Mouse (Mus musculus) stomach, embryonic 16.5 days (tissue): ENCODE results near the gene Tas2r114. TPM values are rescaled to one million over a fixed set of nuclear protein-coding genes. Genes with fewer than 3 reads are reported as not detected.

Source experiments
- ATAC-seq: fragments of 200-750 bp; cut with Nextera tagmentation; 2 replicates; pipeline ENCODE4 v1.8.0; 2017; ENCODE audit warnings: moderate number of reproducible peaks, moderate TSS enrichment; ENCODE audit not compliant: insufficient read depth, low FRiP score
- H3K27ac ChIP-seq: fragments of 300-500 bp; sonication (generic); 2 replicates; pipeline ENCODE4 v1.5.1; 2014; ENCODE audit warnings: low read length
- H3K27me3 ChIP-seq: fragments of 300-500 bp; sonication (generic); 2 replicates; pipeline ENCODE4 v1.6.1; 2014; ENCODE audit warnings: low read length, control low read depth, mixed read lengths; ENCODE audit not compliant: control insufficient read depth, insufficient read depth
- H3K36me3 ChIP-seq: fragments of 300-500 bp; sonication (generic); 2 replicates; pipeline ENCODE4 v1.6.1; 2014; ENCODE audit warnings: low read length; ENCODE audit not compliant: control insufficient read depth, insufficient read depth
- H3K4me1 ChIP-seq: fragments of 300-500 bp; sonication (generic); 2 replicates; pipeline ENCODE4 v1.6.1; 2014; ENCODE audit warnings: low read length, control low read depth, mixed read lengths; ENCODE audit not compliant: control insufficient read depth, insufficient read depth
- H3K4me2 ChIP-seq: fragments of 300-500 bp; sonication (generic); 2 replicates; pipeline ENCODE4 v1.6.1; 2014; ENCODE audit warnings: low read depth, low read length, mixed read lengths
- H3K4me3 ChIP-seq: fragments of 300-500 bp; sonication (generic); replicated peaks from 2 replicates; pipeline ENCODE4 v1.5.1; 2014; ENCODE audit warnings: mild to moderate bottlenecking, low read length
- H3K9ac ChIP-seq: fragments of 300-500 bp; sonication (generic); 2 replicates; pipeline ENCODE4 v1.6.1; 2014; ENCODE audit warnings: low read length
- H3K9me3 ChIP-seq: fragments of 300-500 bp; sonication (generic); replicated peaks from 2 replicates; pipeline ENCODE4 v1.6.1; 2016; ENCODE audit warnings: low read length, control low read depth; ENCODE audit not compliant: control insufficient read depth
- WGBS: fragments of 180-500 bp; shearing (Covaris S2); extraction: QIAGEN DNeasy Blood & Tissue Kit; methylation state at CpG from one replicate; pipeline ENCODE4 v1.1.7; 2014; 5-methylcytosine and 5-hydroxymethylcytosine counted together
- polyA plus RNA-seq: library from polyadenylated mRNA; unstranded; fragments of >200 nt; fragmentation: Nextera tagmentation; extraction: Ambion mirVana; gene quantifications from 2 replicates; pipeline ENCODE4 v1.2.1, GENCODE M21; 2015

Gene Tas2r114
- polyA plus RNA-seq, result not detected in 2 replicates

- Histone ChIP-seq H3K4me1 (no peaks in the 10 kb centered on the region), H3K9ac (no peak within 1 kb of the TSS), H3K4me3 (no peak within 1 kb of the TSS), H3K36me3 (no peaks in the 10 kb centered on the region), H3K27me3 (no peaks in the 10 kb centered on the region), H3K9me3 (no peaks in the 10 kb centered on the region), H3K27ac (no peak within 1 kb of the TSS), H3K4me2 (no peak within 1 kb of the TSS)
- no peak for ATAC-seq
Observed at GRCm38 (mm10) chr6:131689963-131690362, at the start of gene Tas2r114. TSS of gene Tas2r114 (minus strand) at chr6:131690063.

DNA sequence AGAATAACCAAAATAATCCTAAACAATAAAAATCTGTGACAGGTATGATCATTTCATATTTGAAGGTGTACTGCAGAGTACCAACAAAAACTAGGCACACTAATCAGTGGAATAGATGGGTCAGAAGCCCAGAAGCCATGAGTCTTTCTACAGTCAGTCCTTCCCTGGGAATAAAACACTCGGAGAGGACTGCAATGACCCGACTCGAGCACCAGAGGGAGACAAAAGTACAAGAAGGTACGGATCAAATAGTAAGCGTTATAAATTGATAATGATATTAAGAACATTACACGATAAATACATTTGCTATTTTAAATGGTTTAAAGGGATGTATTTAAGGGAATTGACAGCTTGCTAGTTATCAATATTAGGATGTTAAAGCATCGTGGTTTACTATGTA, 22.9 kb upstream of the Tas2r114 start:
- Histone ChIP-seq H3K4me2 (no peak overlapping the region), H3K4me3 (no peak overlapping the region), H3K9me3 (no peaks in the 10 kb centered on the region), H3K4me1 (no peaks in the 10 kb centered on the region), H3K36me3 (no peaks in the 10 kb centered on the region), H3K27me3 (no peaks in the 10 kb centered on the region), H3K9ac (no peak overlapping the region), H3K27ac (no peak overlapping the region)
- WGBS, result 40% methylated on average over 7 of the region's 7 CpGs
- ATAC-seq, result no peak

DNA sequence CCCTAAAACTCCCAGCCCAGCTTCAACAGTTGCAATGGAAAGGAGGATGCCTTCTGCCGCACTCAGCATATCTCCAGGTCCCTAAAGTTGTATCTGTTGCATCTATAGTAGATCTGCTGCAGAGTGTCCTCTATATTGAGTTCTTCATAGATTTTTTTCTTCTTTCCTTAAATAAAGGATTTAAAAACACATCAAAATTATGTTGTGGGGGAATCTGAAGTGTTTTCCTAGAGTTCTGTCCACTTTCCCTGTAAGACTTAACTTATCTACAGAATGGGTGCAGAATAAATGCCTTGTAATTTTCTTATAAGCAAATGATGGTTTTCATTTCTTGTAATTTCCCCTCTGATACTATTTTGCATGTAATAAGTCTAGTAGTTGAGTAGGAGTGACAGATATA, 2.5 kb downstream of the Tas2r114 start, which contains the start of gene Tas2r105:
Gene Tas2r105 (minus strand): TSS at position 101 of the 400 bp plus-strand sequence.
- H3K9me3 ChIP-seq, result no peaks in the 10 kb centered on the region
- no peaks in the 10 kb centered on the region for H3K27me3 ChIP-seq
- H3K4me3 ChIP-seq, result no peak within 1 kb of the TSS
- H3K36me3 ChIP-seq, result no peaks in the 10 kb centered on the region
- no peak within 1 kb of the TSS for H3K4me2 ChIP-seq
- H3K9ac ChIP-seq, result no peak within 1 kb of the TSS
- ATAC-seq, result no peak
- no peak within 1 kb of the TSS for H3K27ac ChIP-seq
- no peaks in the 10 kb centered on the region for H3K4me1 ChIP-seq
- WGBS, result 71% methylated on average over 1 of the region's 1 CpGs

GRCm38 (mm10) chr6:131685644-131686043, 4.2 kb downstream of the Tas2r114 start, which contains the start of gene Tas2r104:
TSS of gene Tas2r104 (minus strand) at chr6:131685744.
- Histone ChIP-seq H3K4me2 (no peak within 1 kb of the TSS), H3K27ac (no peak within 1 kb of the TSS), H3K36me3 (no peaks in the 10 kb centered on the region), H3K4me1 (no peaks in the 10 kb centered on the region), H3K9ac (no peak within 1 kb of the TSS), H3K9me3 (no peaks in the 10 kb centered on the region), H3K27me3 (no peaks in the 10 kb centered on the region), H3K4me3 (no peak within 1 kb of the TSS)
- 71% methylated on average over 1 of the region's 1 CpGs for WGBS
- no peak for ATAC-seq

DNA sequence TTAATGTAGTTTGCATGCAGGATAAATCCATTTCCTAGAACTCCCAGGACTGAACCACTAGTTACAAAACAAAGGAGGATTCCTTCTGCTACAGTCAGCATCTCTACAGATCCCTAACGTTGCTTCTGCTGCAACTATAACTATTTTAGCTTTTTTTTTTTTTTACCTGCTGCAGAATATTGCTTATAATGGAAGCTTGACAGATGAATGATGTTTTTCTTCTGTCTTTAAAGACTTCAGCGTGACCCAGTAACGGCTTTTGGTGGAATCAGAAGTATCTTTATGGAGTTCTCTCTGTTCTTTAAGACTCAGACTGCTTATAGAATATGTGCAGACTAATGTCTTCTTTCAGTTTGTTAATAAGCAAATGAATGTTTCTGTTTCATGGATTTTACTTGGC, 11.1 kb downstream of the Tas2r114 start, which contains the start of gene Tas2r106:
Gene Tas2r106 (minus strand): TSS at position 101 of the 400 bp plus-strand sequence.
- Histone ChIP-seq H3K36me3 (no peaks in the 10 kb centered on the region), H3K27ac (no peak within 1 kb of the TSS), H3K4me3 (no peak within 1 kb of the TSS), H3K27me3 (no peaks in the 10 kb centered on the region), H3K9me3 (no peaks in the 10 kb centered on the region), H3K4me2 (no peak within 1 kb of the TSS), H3K9ac (no peak within 1 kb of the TSS), H3K4me1 (no peaks in the 10 kb centered on the region)
- 71% methylated on average over 3 of the region's 3 CpGs for WGBS
- ATAC-seq, result no peak

DNA sequence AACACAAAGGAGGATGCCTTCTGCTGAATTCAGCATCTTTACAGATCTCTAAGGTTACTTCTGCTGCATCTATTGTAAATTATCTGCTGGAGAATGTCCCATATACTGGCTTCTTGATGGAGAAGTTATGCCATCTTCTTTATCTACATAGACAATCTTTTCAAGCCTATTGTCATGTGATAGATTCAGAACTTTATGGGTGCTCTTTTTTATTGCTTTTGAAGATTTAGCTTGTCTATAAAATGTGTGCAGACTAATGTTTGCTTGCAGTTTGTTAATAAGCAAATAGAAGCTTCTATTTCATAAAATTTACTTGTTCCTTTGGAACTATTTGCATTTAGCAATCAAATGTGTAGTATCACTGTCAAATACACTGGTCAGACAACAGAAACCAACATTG, 29.8 kb downstream of the Tas2r114 start, which contains the start of gene Tas2r107:
Gene Tas2r107 (minus strand): TSS at position 101 of the 400 bp plus-strand sequence.
- H3K27me3 ChIP-seq, result no peaks in the 10 kb centered on the region
- no peak within 1 kb of the TSS for H3K4me3 ChIP-seq
- no peak for ATAC-seq
- no peaks in the 10 kb centered on the region for H3K36me3 ChIP-seq
- no peak within 1 kb of the TSS for H3K27ac ChIP-seq
- H3K4me2 ChIP-seq, result no peak within 1 kb of the TSS
- H3K9me3 ChIP-seq, result no peaks in the 10 kb centered on the region
- no peak within 1 kb of the TSS for H3K9ac ChIP-seq
- H3K4me1 ChIP-seq, result no peaks in the 10 kb centered on the region

Other genes with a start within 250 kb of the Tas2r114 start
- not detected in 2 replicates for gene 5430401F13Rik, start 203.7 kb downstream of the Tas2r114 start, polyA plus RNA-seq
- not detected in 2 replicates for gene Gm6619, start 203.7 kb downstream of the Tas2r114 start, polyA plus RNA-seq
- gene Tas2r130, start 59.2 kb downstream of the Tas2r114 start, polyA plus RNA-seq, result not detected in 2 replicates
- not detected in 2 replicates for gene Tas2r107, start 29.9 kb downstream of the Tas2r114 start, polyA plus RNA-seq
- not detected in 2 replicates for gene Tas2r106, start 11.2 kb downstream of the Tas2r114 start, polyA plus RNA-seq
- gene Tas2r104, start 4.3 kb downstream of the Tas2r114 start, polyA plus RNA-seq, result not detected in 2 replicates
- not detected in 2 replicates for gene Tas2r105, start 2.6 kb downstream of the Tas2r114 start, polyA plus RNA-seq